In genomic region chr6:47845779-47846178, GRCm38 (mm10) we compare ENCODE assay signal across 31 mouse cellular contexts.
"Had no signal": no experiment of that assay in that cellular context is flagged by ENCODE, and none has a peak within 500 bp of the region (broad histone marks: within the 10 kb centered on the region; RNA-seq: fewer than 3 reads in every experiment).

No protein-coding gene starts in this region.

- H3K27me3 ChIP-seq: limb, embryonic 12.5 days; limb, embryonic 13.5 days; limb, embryonic 15.5 days; liver, embryonic 12.5 days; liver, embryonic 13.5 days; liver, embryonic 15.5 days; lung, embryonic 15.5 days; megakaryocyte, embryonic 14.5 days; midbrain, embryonic 12.5 days; midbrain, embryonic 13.5 days; midbrain, embryonic 15.5 days; neural tube, embryonic 12.5 days had no signal

- H3K4me2 ChIP-seq: limb, embryonic 12.5 days; limb, embryonic 13.5 days; limb, embryonic 15.5 days; liver, embryonic 11.5 days; liver, embryonic 12.5 days; liver, embryonic 13.5 days; liver, embryonic 15.5 days; lung, embryonic 14.5 days; lung, embryonic 15.5 days; midbrain, embryonic 11.5 days; midbrain, embryonic 12.5 days; midbrain, embryonic 13.5 days; midbrain, embryonic 15.5 days; neural tube, embryonic 12.5 days had no signal

- H3K4me1 ChIP-seq: limb, embryonic 10.5 days; limb, embryonic 12.5 days; limb, embryonic 13.5 days; limb, embryonic 15.5 days; lung, embryonic 15.5 days; midbrain, embryonic 10.5 days; midbrain, embryonic 12.5 days; midbrain, embryonic 13.5 days; midbrain, embryonic 15.5 days; neural tube, embryonic 12.5 days had no signal

- H3K27ac ChIP-seq: limb, embryonic 10.5 days; limb, embryonic 12.5 days; limb, embryonic 13.5 days; limb, embryonic 15.5 days; liver, embryonic 12.5 days; liver, embryonic 13.5 days; liver, embryonic 14.5 days; liver, embryonic 15.5 days; lung, embryonic 15.5 days; macrophage; midbrain, embryonic 10.5 days; midbrain, embryonic 12.5 days; midbrain, embryonic 13.5 days; midbrain, embryonic 15.5 days; neural tube, embryonic 12.5 days had no signal

- H3K36me3 ChIP-seq: liver, embryonic 15.5 days had no signal

- H3K4me3 ChIP-seq: limb, embryonic 10.5 days; limb, embryonic 12.5 days; limb, embryonic 13.5 days; limb, embryonic 15.5 days; liver, embryonic 12.5 days; liver, embryonic 13.5 days; liver, embryonic 15.5 days; lung, embryonic 15.5 days; megakaryocyte, embryonic 14.5 days; midbrain, embryonic 10.5 days; midbrain, embryonic 12.5 days; midbrain, embryonic 13.5 days; midbrain, embryonic 15.5 days; myocyte; neural tube, embryonic 12.5 days had no signal

- DNase-seq: left cerebral cortex, postnatal 4 days; liver; liver, embryonic 13.5 days; liver, postnatal 0 days; lung, adult 18-20 months; lung, adult 2 months; lung, embryonic 14.5 days; lung, postnatal 10 days; lung, postnatal 14 days; lung, postnatal 36 days; lung, postnatal 4 days; midbrain, embryonic 14.5 days had no signal

- H3K9ac ChIP-seq: limb, embryonic 12.5 days; limb, embryonic 13.5 days; limb, embryonic 15.5 days; liver, embryonic 12.5 days; liver, embryonic 13.5 days; liver, embryonic 14.5 days; liver, embryonic 15.5 days; liver, postnatal 0 days; lung, embryonic 14.5 days; lung, embryonic 15.5 days; midbrain, embryonic 12.5 days; midbrain, embryonic 13.5 days; midbrain, embryonic 15.5 days; neural tube, embryonic 12.5 days had no signal

- ATAC-seq: liver, embryonic 12.5 days; liver, postnatal 0 days; midbrain, embryonic 13.5 days; midbrain, embryonic 15.5 days; midbrain, embryonic 16.5 days had no signal

- H3K9me3 ChIP-seq: limb, embryonic 10.5 days; limb, embryonic 12.5 days; limb, embryonic 13.5 days; limb, embryonic 15.5 days; liver, embryonic 12.5 days; liver, embryonic 13.5 days; liver, embryonic 15.5 days; lung, embryonic 15.5 days; megakaryocyte, embryonic 14.5 days; midbrain, embryonic 10.5 days; midbrain, embryonic 12.5 days; midbrain, embryonic 13.5 days; midbrain, embryonic 15.5 days; neural tube, embryonic 12.5 days had no signal
